Mouse (Mus musculus) cerebellum, adult 2 months (tissue): ENCODE results near the gene Hltf. TPM values are rescaled to one million over a fixed set of nuclear protein-coding genes. Genes with fewer than 3 reads are reported as not detected.

ENCODE experiments used
- DNase-seq, 2 experiments: peaks; one replicate each; pipeline ENCODE4 v3.0.0; 2021
- H3K27ac ChIP-seq: fragments of 200-500 bp; 2 replicates; pipeline ENCODE4 v1.5.1; 2012; ENCODE audit warnings: low read length, control low read depth, inconsistent platforms; ENCODE audit not compliant: insufficient read depth
- H3K27me3 ChIP-seq: fragments of 200-500 bp; 2 replicates; pipeline ENCODE4 v1.6.1; 2012; ENCODE audit warnings: inconsistent platforms, mild to moderate bottlenecking, low read length, moderate library complexity; ENCODE audit not compliant: control insufficient read depth, insufficient read depth
- H3K4me1 ChIP-seq: fragments of 200-500 bp; 2 replicates; pipeline ENCODE4 v1.6.1; 2011; ENCODE audit warnings: low read length; ENCODE audit not compliant: control insufficient read depth, insufficient read depth
- H3K4me3 ChIP-seq: fragments of 200-500 bp; replicated peaks from 2 replicates; pipeline ENCODE3; 2011; ENCODE audit warnings: mild to moderate bottlenecking, low read depth, low read length, control low read depth; ENCODE audit not compliant: insufficient read depth
- CTCF ChIP-seq: fragments of 200-500 bp; IDR thresholded peaks from 2 replicates; pipeline ENCODE4 v1.5.1; 2011; ENCODE audit warnings: low read depth, mild to moderate bottlenecking, control low read depth, low read length, moderate library complexity, borderline replicate concordance; ENCODE audit not compliant: insufficient read depth
- POLR2A ChIP-seq: fragments of 200-500 bp; IDR thresholded peaks from 2 replicates; pipeline ENCODE4 v1.6.1; 2011; ENCODE audit warnings: low read length, control low read depth, borderline replicate concordance; ENCODE audit not compliant: insufficient read depth
- WGBS: fragments of 180-500 bp; shearing (Covaris S2); methylation state at CpG from one replicate; pipeline ENCODE4 v1.1.7; 2018; 5-methylcytosine and 5-hydroxymethylcytosine counted together
- polyA plus RNA-seq: library from polyadenylated mRNA; depleted of rRNA; stranded (reverse); fragments of >200 nt; gene quantifications from 2 replicates; pipeline ENCODE4 v1.2.3, GENCODE M21; 2012

Hltf gene
- polyA plus RNA-seq, 1 experiment, result 16.3 TPM

GRCm38 (mm10) chr3:20144401-20144800, 86.8 kb downstream of the Hltf start:
- TF ChIP-seq POLR2A (no peak), CTCF (no peak)
- Histone ChIP-seq H3K27me3 (no peaks in the 10 kb centered on the region), H3K4me3 (no peak overlapping the region), H3K4me1 (no peaks in the 10 kb centered on the region), H3K27ac (no peak overlapping the region)
- 54% methylated on average over 2 of the region's 2 CpGs for whole genome bisulfite sequencing
- no peak for DNase-seq

- TF ChIP-seq CTCF (no peak), POLR2A (no peak)
- 93% methylated on average over 1 of the region's 1 CpGs for WGBS
- DNase-seq, result no peak
- Histone ChIP-seq H3K27ac (no peak overlapping the region), H3K27me3 (no peaks in the 10 kb centered on the region), H3K4me1 (no peaks in the 10 kb centered on the region), H3K4me3 (no peak overlapping the region)
Observed at GRCm38 (mm10) chr3:20145696-20146113, 88.1 kb downstream of the Hltf start.

- WGBS, result 46% methylated on average over 7 of the region's 7 CpGs
- Histone ChIP-seq H3K4me3 (no peak overlapping the region), H3K27me3 (no peaks in the 10 kb centered on the region), H3K4me1 (no peaks in the 10 kb centered on the region), H3K27ac (no peak overlapping the region)
- no peak for DNase-seq
- TF ChIP-seq CTCF (no peak), POLR2A (no peak)
Observed at GRCm38 (mm10) chr3:20146884-20147395, 89.3 kb downstream of the Hltf start.

- WGBS, result 89% methylated on average over 5 of the region's 5 CpGs
- no peaks in the 10 kb centered on the region for H3K27me3 ChIP-seq
- TF ChIP-seq CTCF (no peak), POLR2A (no peak)
- no peak overlapping the region for H3K4me3 ChIP-seq
- no peak overlapping the region for H3K27ac ChIP-seq
- DNase-seq, result no peak
- H3K4me1 ChIP-seq, result no peaks in the 10 kb centered on the region
Observed at GRCm38 (mm10) chr3:20147647-20148046, 90.0 kb downstream of the Hltf start.

GRCm38 (mm10) chr3:20150511-20150910, 92.9 kb downstream of the Hltf start:
- 79% methylated on average over 2 of the region's 2 CpGs for WGBS
- TF ChIP-seq CTCF (no peak), POLR2A (no peak)
- H3K4me1 ChIP-seq, result no peaks in the 10 kb centered on the region
- no peak overlapping the region for H3K4me3 ChIP-seq
- H3K27me3 ChIP-seq, result no peaks in the 10 kb centered on the region
- H3K27ac ChIP-seq, result no peak overlapping the region
- DNase-seq, result no peak

- TF ChIP-seq CTCF (no peak), POLR2A (no peak)
- 90% methylated on average over 3 of the region's 3 CpGs for WGBS
- Histone ChIP-seq H3K4me1 (no peaks in the 10 kb centered on the region), H3K27ac (no peak overlapping the region), H3K27me3 (no peaks in the 10 kb centered on the region), H3K4me3 (no peak overlapping the region)
- no peak for DNase-seq
Observed at GRCm38 (mm10) chr3:20151651-20152050, 94.0 kb downstream of the Hltf start.

- Histone ChIP-seq H3K27ac (no peak within 1 kb of the TSS), H3K4me3 (peak within 1 kb of the TSS; percentile 68), H3K27me3 (no peaks in the 10 kb centered on the region), H3K4me1 (no peaks in the 10 kb centered on the region)
- peak; percentile 44 to 57 for DNase-seq
- WGBS, result 2% methylated on average over 73 of the region's 73 CpGs
- TF ChIP-seq CTCF (no peak), POLR2A (no peak)
Observed at GRCm38 (mm10) chr3:20154531-20155367, 97.1 kb downstream of the Hltf start, which contains the start of gene Gyg. Gyg (minus strand) TSS chr3:20155317.

- TF ChIP-seq POLR2A (no peak), CTCF (no peak)
- no peak overlapping the region for H3K4me3 ChIP-seq
- no peaks in the 10 kb centered on the region for H3K27me3 ChIP-seq
- H3K4me1 ChIP-seq, result no peaks in the 10 kb centered on the region
- DNase-seq, result no peak
- WGBS, result 94% methylated on average over 6 of the region's 6 CpGs
- H3K27ac ChIP-seq, result no peak overlapping the region
Observed at GRCm38 (mm10) chr3:20155476-20155875, 97.9 kb downstream of the Hltf start.
